Mouse (Mus musculus) heart, embryonic 14.5 days (tissue): Measurements from ENCODE around the gene Chrdl2. TPM values are rescaled to one million over a fixed set of nuclear protein-coding genes. Genes with fewer than 3 reads are reported as not detected.

ENCODE experiments used
- ATAC-seq: fragments of 200-750 bp; cut with Nextera tagmentation; 2 replicates; pipeline ENCODE4 v1.8.0; 2017; ENCODE audit warnings: low read depth, moderate TSS enrichment; ENCODE audit not compliant: insufficient number of reproducible peaks, insufficient read depth, low FRiP score
- H3K27ac ChIP-seq, 2 experiments: fragments of 200-500 bp in 1 of 2; fragments of 300-500 bp in 1 of 2; sonication (generic) in 1 of 2; replicated peaks in 1 of 2; 2 replicates each; pipeline ENCODE4 v1.5.1; 2012 to 2014; ENCODE audit warnings: low read depth in 2 of 2, low read length in 2 of 2, control low read depth in 1 of 2, mild to moderate bottlenecking in 1 of 2, mixed read lengths in 1 of 2; ENCODE audit not compliant: control insufficient read depth in 1 of 2, insufficient read depth in 1 of 2
- H3K27me3 ChIP-seq: fragments of 300-500 bp; sonication (generic); 2 replicates; pipeline ENCODE4 v1.6.1; 2014; ENCODE audit warnings: mild to moderate bottlenecking, low read length, control low read depth; ENCODE audit not compliant: control insufficient read depth, insufficient read depth
- H3K36me3 ChIP-seq: fragments of 300-500 bp; sonication (generic); 2 replicates; pipeline ENCODE4 v1.6.1; 2014; ENCODE audit warnings: mild to moderate bottlenecking, control low read depth, low read length, mixed read lengths; ENCODE audit not compliant: control insufficient read depth, insufficient read depth
- H3K4me1 ChIP-seq, 2 experiments: fragments of 200-500 bp in 1 of 2; fragments of 300-500 bp in 1 of 2; sonication (generic) in 1 of 2; 2 replicates each; pipeline ENCODE4 v1.6.1; 2012 to 2014; ENCODE audit warnings: low read length in 2 of 2, control low read depth in 1 of 2, mixed read lengths in 1 of 2; ENCODE audit not compliant: control insufficient read depth in 2 of 2, insufficient read depth in 2 of 2
- H3K4me2 ChIP-seq: fragments of 300-500 bp; sonication (generic); 2 replicates; pipeline ENCODE4 v1.6.1; 2014; ENCODE audit warnings: mild to moderate bottlenecking, low read length
- H3K4me3 ChIP-seq, 2 experiments: fragments of 200-500 bp in 1 of 2; fragments of 300-500 bp in 1 of 2; sonication (generic) in 1 of 2; 2 replicates each; pipeline ENCODE4 v1.5.1; 2012 to 2014; ENCODE audit warnings: low read length in 2 of 2, mild to moderate bottlenecking in 2 of 2, control low read depth in 1 of 2, low read depth in 1 of 2, moderate library complexity in 1 of 2; ENCODE audit not compliant: control insufficient read depth in 1 of 2, insufficient read depth in 1 of 2
- H3K9ac ChIP-seq: fragments of 300-500 bp; sonication (generic); 2 replicates; pipeline ENCODE4 v1.6.1; 2014; ENCODE audit warnings: mild to moderate bottlenecking, low read length
- H3K9me3 ChIP-seq: fragments of 300-500 bp; sonication (generic); 2 replicates; pipeline ENCODE4 v1.6.1; 2016; ENCODE audit warnings: low read length, control low read depth; ENCODE audit not compliant: control insufficient read depth
- WGBS: fragments of 180-500 bp; shearing (Covaris S2); extraction: QIAGEN DNeasy Blood & Tissue Kit; methylation state at CpG from one replicate; pipeline ENCODE4 v1.1.7; 2014; 5-methylcytosine and 5-hydroxymethylcytosine counted together
- polyA plus RNA-seq: library from polyadenylated mRNA; unstranded; fragments of >200 nt; fragmentation: Nextera tagmentation; extraction: Ambion mirVana; gene quantifications from 2 replicates; pipeline ENCODE4 v1.2.1, GENCODE M21; 2014

Gene Chrdl2
- polyA plus RNA-seq, 1 experiment from 2014 or later = 0.30 TPM

GRCm38 (mm10) chr7:100008765-100009164 lies 2.8 kb downstream of the Chrdl2 start:
- Histone ChIP-seq H3K4me2 (no peak overlapping the region), H3K4me1 (peaks cover 0 to 14% of the 10 kb centered on the region in 2 experiments; a peak in 3 of 4 replicates), H3K4me3 (no peak overlapping the region), H3K36me3 (no peaks in the 10 kb centered on the region), H3K9me3 (no peaks in the 10 kb centered on the region), H3K9ac (no peak overlapping the region), H3K27ac (no peak overlapping the region), H3K27me3 (peaks cover 59% of the 10 kb centered on the region)
- no peak for ATAC-seq
- WGBS = 79% methylated on average over 4 of the region's 4 CpGs

- H3K27me3 ChIP-seq = peaks cover 51% of the 10 kb centered on the region
- H3K4me1 ChIP-seq = peaks cover 0 to 14% of the 10 kb centered on the region in 2 experiments; a peak in 3 of 4 replicates
- H3K27ac ChIP-seq = no peak overlapping the region
- H3K9me3 ChIP-seq = no peaks in the 10 kb centered on the region
- no peaks in the 10 kb centered on the region for H3K36me3 ChIP-seq
- H3K4me2 ChIP-seq = no peak overlapping the region
- no peak for ATAC-seq
- H3K4me3 ChIP-seq = no peak overlapping the region
- H3K9ac ChIP-seq = no peak overlapping the region
- 11% methylated on average over 11 of the region's 11 CpGs for WGBS
These were observed 3.7 kb downstream of the Chrdl2 start for GRCm38 (mm10) chr7:100009640-100010039.

- H3K27me3 ChIP-seq = peaks cover 40% of the 10 kb centered on the region
- no peaks in the 10 kb centered on the region for H3K36me3 ChIP-seq
- H3K27ac ChIP-seq = no peak overlapping the region
- H3K9me3 ChIP-seq = no peaks in the 10 kb centered on the region
- H3K9ac ChIP-seq = no peak overlapping the region
- no peak overlapping the region for H3K4me3 ChIP-seq
- no peak overlapping the region for H3K4me2 ChIP-seq
- no peak for ATAC-seq
- WGBS = 60% methylated on average over 5 of the region's 5 CpGs
- peaks cover 0 to 7% of the 10 kb centered on the region in 2 experiments; a peak in 3 of 4 replicates for H3K4me1 ChIP-seq
These were observed 4.7 kb downstream of the Chrdl2 start for GRCm38 (mm10) chr7:100010711-100011110.

GRCm38 (mm10) chr7:100012085-100012484 lies 6.1 kb downstream of the Chrdl2 start:
- ATAC-seq = no peak

GRCm38 (mm10) chr7:100012515-100012914 lies 6.5 kb downstream of the Chrdl2 start:
- Histone ChIP-seq H3K9me3 (no peaks in the 10 kb centered on the region), H3K4me2 (no peak overlapping the region), H3K36me3 (no peaks in the 10 kb centered on the region), H3K4me3 (no peak overlapping the region), H3K27ac (no peak overlapping the region), H3K27me3 (peaks cover 26% of the 10 kb centered on the region), H3K9ac (no peak overlapping the region), H3K4me1 (no peaks in the 10 kb centered on the region; a peak in 2 of 4 replicates)
- 54% methylated on average over 6 of the region's 6 CpGs for WGBS
- no peak for ATAC-seq

More at GRCm38 (mm10) chr7:100012085-100012484, 6.1 kb downstream of the Chrdl2 start:
- Histone ChIP-seq H3K27me3 (peaks cover 30% of the 10 kb centered on the region), H3K9me3 (no peaks in the 10 kb centered on the region), H3K4me3 (no peak overlapping the region), H3K36me3 (no peaks in the 10 kb centered on the region), H3K27ac (no peak overlapping the region), H3K9ac (no peak overlapping the region), H3K4me2 (no peak overlapping the region), H3K4me1 (no peaks in the 10 kb centered on the region; a peak in 2 of 4 replicates)
- 53% methylated on average over 8 of the region's 8 CpGs for WGBS

- WGBS = 62% methylated on average over 8 of the region's 8 CpGs
- no peak for ATAC-seq
- no peaks in the 10 kb centered on the region for H3K36me3 ChIP-seq
- H3K27me3 ChIP-seq = peaks cover 10% of the 10 kb centered on the region
- no peak overlapping the region for H3K4me3 ChIP-seq
- H3K4me2 ChIP-seq = no peak overlapping the region
- no peaks in the 10 kb centered on the region; a peak in 2 of 4 replicates for H3K4me1 ChIP-seq
- H3K9me3 ChIP-seq = no peaks in the 10 kb centered on the region
- H3K9ac ChIP-seq = no peak overlapping the region
- no peak overlapping the region for H3K27ac ChIP-seq
These were observed 8.2 kb downstream of the Chrdl2 start for GRCm38 (mm10) chr7:100014123-100014600.

GRCm38 (mm10) chr7:100017056-100017455 lies 11.1 kb downstream of the Chrdl2 start:
- Histone ChIP-seq H3K9ac (no peak overlapping the region), H3K27me3 (no peaks in the 10 kb centered on the region), H3K9me3 (no peaks in the 10 kb centered on the region), H3K4me3 (no peak overlapping the region), H3K4me2 (no peak overlapping the region), H3K4me1 (no peaks in the 10 kb centered on the region; a peak in 1 of 4 replicates), H3K36me3 (no peaks in the 10 kb centered on the region), H3K27ac (no peak overlapping the region)
- 84% methylated on average over 8 of the region's 8 CpGs for WGBS
- no peak for ATAC-seq

- Histone ChIP-seq H3K36me3 (no peaks in the 10 kb centered on the region), H3K27me3 (no peaks in the 10 kb centered on the region)
- ATAC-seq = no peak
These were observed 21.4 kb downstream of the Chrdl2 start for GRCm38 (mm10) chr7:100027353-100027752.

More at GRCm38 (mm10) chr7:100027353-100027752, 21.4 kb downstream of the Chrdl2 start:
- Histone ChIP-seq H3K9me3 (no peaks in the 10 kb centered on the region), H3K4me1 (no peaks in the 10 kb centered on the region), H3K4me3 (no peak overlapping the region), H3K4me2 (no peak overlapping the region), H3K27ac (no peak overlapping the region), H3K9ac (no peak overlapping the region)
- WGBS = 42% methylated on average over 5 of the region's 5 CpGs
